In the genomic region with DNA sequence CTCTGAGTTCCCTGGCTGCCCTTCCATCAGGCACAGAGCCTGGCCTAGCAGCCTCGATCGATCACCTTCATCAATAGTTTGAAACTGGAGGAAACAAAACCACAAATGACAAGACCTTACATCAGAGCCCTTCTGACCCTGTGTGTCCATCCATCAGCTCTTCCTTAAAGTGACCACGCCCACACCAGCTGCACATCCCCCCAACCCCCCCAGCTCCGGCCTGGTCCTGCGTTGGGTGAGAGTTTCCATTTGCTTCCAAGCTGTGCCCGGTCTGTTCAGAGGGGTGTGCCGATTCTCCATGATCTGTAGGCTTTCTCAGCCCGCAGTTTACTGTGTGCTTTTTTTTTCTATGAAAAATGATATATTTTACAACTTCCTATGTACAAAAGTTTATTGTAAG, we compare ENCODE assay signal across 17 mouse cellular contexts. TPM values are rescaled to one million over a fixed set of nuclear protein-coding genes. Genes with fewer than 3 reads are reported as not detected.
DNase-seq lines count a peak whose midpoint lies in the region; TF ChIP-seq lines count a peak whose summit lies in the region.
"Had no signal": no experiment of that assay in that cellular context is flagged by ENCODE, and none has a peak within 500 bp of the region (broad histone marks: within the 10 kb centered on the region; RNA-seq: fewer than 3 reads in every experiment).

No protein-coding gene starts in this region.

- TF ChIP-seq EP300 in heart, adult 2 months (IDR thresholded peaks at IDR 0.05; ENCODE audit: insufficient read depth, low read depth, low read length): no peak

- H3K79me2 ChIP-seq in heart, adult 2 months (replicated peaks; ENCODE audit: control insufficient read depth, insufficient read depth, low read length): no peaks in the 10 kb centered on the region

- H3K4me3 ChIP-seq in heart, adult 2 months: no peak overlapping the region
- no peak overlapping the region for H3K4me3 ChIP-seq in lung, adult 2 months (replicated peaks; ENCODE audit: extremely low read depth, low read depth, low read length)
- H3K4me3 ChIP-seq: forebrain, embryonic 15.5 days; heart, embryonic 13.5 days; hindbrain, embryonic 13.5 days had no signal

- WGBS in heart, adult 2 months: 79% methylated on average over 8 of the region's 8 CpGs
- 67% methylated on average over 8 of the region's 8 CpGs for WGBS in lung, adult 2 months

- no peaks in the 10 kb centered on the region for H3K36me3 ChIP-seq in heart, adult 2 months (ENCODE audit: control insufficient read depth, insufficient read depth, low read length)
- H3K36me3 ChIP-seq: forebrain, embryonic 15.5 days; heart, embryonic 13.5 days; hindbrain, embryonic 13.5 days had no signal

- no peaks in the 10 kb centered on the region for H3K27me3 ChIP-seq in heart, adult 2 months (ENCODE audit: control insufficient read depth, insufficient read depth, low read length)
- H3K27me3 ChIP-seq: forebrain, embryonic 15.5 days; hindbrain, embryonic 13.5 days; Patski had no signal

- no peak for DNase-seq in heart, adult 2 months
- no peak for DNase-seq in heart, postnatal 10 days
- DNase-seq in lung, postnatal 10 days: peak; percentile 72
- no peak for DNase-seq in lung, adult 2 months
- DNase-seq in lung, postnatal 36 days: peak; percentile 57
- no peak for DNase-seq in cerebellum, adult 9-11 months
- no peak for DNase-seq in adrenal gland, postnatal 14 days
- DNase-seq: adrenal gland, postnatal 25 days; cerebellum, adult 18-20 months; cerebellum, postnatal 10 days; gastrocnemius, postnatal 14 days; heart, postnatal 4 days had no signal

- H3K4me1 ChIP-seq in heart, adult 2 months (ENCODE audit: control insufficient read depth, insufficient read depth, low read length): peaks cover 3% of the 10 kb centered on the region
- no peaks in the 10 kb centered on the region for H3K4me1 ChIP-seq in lung, adult 2 months (ENCODE audit: control insufficient read depth, insufficient read depth, low read length)
- H3K4me1 ChIP-seq: forebrain, embryonic 15.5 days; hindbrain, embryonic 13.5 days had no signal

- peak overlapping the region; percentile 11; the same call in 1 of the 2 replicates for H3K27ac ChIP-seq in heart, adult 2 months
- H3K27ac ChIP-seq: forebrain, embryonic 15.5 days; heart, embryonic 13.5 days; hindbrain, embryonic 13.5 days; hindbrain, postnatal 0 days had no signal

- H3K9ac ChIP-seq in heart, adult 2 months (ENCODE audit: low read depth, low read length): no peak overlapping the region
- H3K9ac ChIP-seq: forebrain, embryonic 15.5 days; heart, embryonic 13.5 days; hindbrain, embryonic 13.5 days had no signal

- intact Hi-C loops in heart, adult 2 months (cut with DNase I): no loop called here
- intact Hi-C loops in heart, postnatal 10 days (cut with DNase I): no loop called here

- TF ChIP-seq CTCF in heart, adult 2 months (IDR thresholded peaks at IDR 0.05): no peak
- TF ChIP-seq CTCF in lung, adult 2 months (IDR thresholded peaks at IDR 0.05; ENCODE audit: insufficient read depth, low read length): no peak

- no peak for TF ChIP-seq POLR2A in heart, adult 2 months (IDR thresholded peaks at IDR 0.05; ENCODE audit: insufficient read depth, low read depth, low read length)
- TF ChIP-seq POLR2A in lung, adult 2 months (IDR thresholded peaks at IDR 0.05; ENCODE audit: borderline replicate concordance, extremely low read depth, low read depth, low read length): no peak

RNA-seq across cellular contexts. Expression of a gene that starts 49.0 kb away (rescaled TPM):
- 10 to 100 TPM; 34.2 to 35.4 TPM for total RNA-seq in heart, adult 2 months (2021)
- polyA plus RNA-seq in heart, adult 2 months (2012; rRNA removed): 48.5 and 70.6 TPM in 2 replicates
- 10 to 100 TPM; 38.0 to 43.6 TPM for total RNA-seq in heart, postnatal 10 days (2021)
- 64.9 and 78.0 TPM in 2 replicates for polyA plus RNA-seq in lung, adult 2 months (2012; rRNA removed)
- total RNA-seq in adrenal gland, postnatal 14 days (2021): 45.3 and 48.1 TPM in 2 replicates

Comparison
In these comparisons a context has a peak if more than half of its experiments do, and no peak if none do; other contexts are left out.
1. DNase-seq: peak in lung, postnatal 10 days (single experiment) and lung, postnatal 36 days (single experiment); none in heart, adult 2 months (0 of 2), heart, postnatal 10 days (0 of 2), lung, adult 2 months (single experiment), cerebellum, adult 9-11 months (single experiment) and adrenal gland, postnatal 14 days (single experiment).